Mouse (Mus musculus) heart, embryonic 13.5 days (tissue): ENCODE results near the gene Tifab. TPM values are rescaled to one million over a fixed set of nuclear protein-coding genes. Genes with fewer than 3 reads are reported as not detected.
A peak's percentile ranks its signal among the peaks of the same experiment; 100 is the strongest.

ENCODE experiments used
- ATAC-seq: fragments of 200-750 bp; cut with Nextera tagmentation; 2 replicates; pipeline ENCODE4 v1.8.0; 2017; ENCODE audit warnings: moderate TSS enrichment; ENCODE audit not compliant: insufficient number of reproducible peaks, low FRiP score, low TSS enrichment; ENCODE audit errors: extremely low read depth
- H3K27ac ChIP-seq: fragments of 300-500 bp; sonication (generic); replicated peaks from 2 replicates; pipeline ENCODE4 v1.5.1; 2015; ENCODE audit warnings: moderate library complexity, mild to moderate bottlenecking, inconsistent platforms
- H3K27me3 ChIP-seq: fragments of 300-500 bp; sonication (generic); replicated peaks from 2 replicates; pipeline ENCODE4 v1.6.1; 2015; ENCODE audit warnings: mild to moderate bottlenecking, inconsistent platforms
- H3K36me3 ChIP-seq: fragments of 300-500 bp; sonication (generic); 2 replicates; pipeline ENCODE4 v1.6.1; 2015; ENCODE audit warnings: mild to moderate bottlenecking, inconsistent platforms
- H3K4me1 ChIP-seq: fragments of 300-500 bp; sonication (generic); 2 replicates; pipeline ENCODE4 v1.6.1; 2015; ENCODE audit warnings: inconsistent platforms
- H3K4me2 ChIP-seq: fragments of 300-500 bp; sonication (generic); 2 replicates; pipeline ENCODE4 v1.6.1; 2015; ENCODE audit warnings: inconsistent platforms, mild to moderate bottlenecking, moderate library complexity
- H3K4me3 ChIP-seq: fragments of 300-500 bp; sonication (generic); 2 replicates; pipeline ENCODE4 v1.5.1; 2015; ENCODE audit warnings: moderate library complexity, mild to moderate bottlenecking, inconsistent platforms
- H3K9ac ChIP-seq: fragments of 300-500 bp; sonication (generic); 2 replicates; pipeline ENCODE4 v1.6.1; 2015; ENCODE audit warnings: inconsistent platforms, mild to moderate bottlenecking, moderate library complexity
- H3K9me3 ChIP-seq: fragments of 300-500 bp; sonication (generic); 2 replicates; pipeline ENCODE4 v1.6.1; 2016; ENCODE audit warnings: inconsistent platforms
- WGBS: fragments of 180-500 bp; shearing (Covaris S2); methylation state at CpG from one replicate; pipeline ENCODE4 v1.1.7; 2015; ENCODE audit warnings: mixed read lengths; 5-methylcytosine and 5-hydroxymethylcytosine counted together
- polyA plus RNA-seq: library from polyadenylated mRNA; unstranded; fragments of >200 nt; fragmentation: Nextera tagmentation; extraction: Ambion mirVana; gene quantifications from 2 replicates; pipeline ENCODE4 v1.2.1, GENCODE M21; 2015

The Tifab gene
- polyA plus RNA-seq, 1 experiment from 2014 or later = 1.1 TPM

- Histone ChIP-seq H3K27me3 (no peaks in the 10 kb centered on the region; the same call in 1 of the 2 replicates), H3K36me3 (no peaks in the 10 kb centered on the region), H3K4me3 (peak within 1 kb of the TSS; percentile 99), H3K27ac (peak within 1 kb of the TSS; percentile 87), H3K9ac (peak within 1 kb of the TSS; percentile 99), H3K4me2 (peak within 1 kb of the TSS; percentile 92), H3K4me1 (peaks cover 38% of the 10 kb centered on the region), H3K9me3 (no peaks in the 10 kb centered on the region)
- no peak for ATAC-seq
- WGBS = 72% methylated on average over 2 of the region's 2 CpGs
These were observed 42.5 kb downstream of the Tifab start, which contains the start of gene H2afy for GRCm38 (mm10) chr13:56136200-56136599. Gene H2afy, minus strand, starts transcription at chr13:56136361.

GRCm38 (mm10) chr13:56135231-56136052 is 43.2 kb downstream of the Tifab start:
- Histone ChIP-seq H3K9ac (peak overlapping the region; percentile 99), H3K4me2 (peak overlapping the region; percentile 92)
- peak; percentile 71 for ATAC-seq

GRCm38 (mm10) chr13:56134631-56135181 is 44.0 kb downstream of the Tifab start:
- no peaks in the 10 kb centered on the region; the same call in 1 of the 2 replicates for H3K27me3 ChIP-seq
- H3K9me3 ChIP-seq = no peaks in the 10 kb centered on the region
- no peak for ATAC-seq
- peak overlapping the region; percentile 92 for H3K4me2 ChIP-seq
- peak overlapping the region; percentile 99 for H3K9ac ChIP-seq
- under 1% methylated on average over 50 of the region's 50 CpGs for WGBS
- peak overlapping the region; percentile 99 for H3K4me3 ChIP-seq
- peak overlapping the region; percentile 87 for H3K27ac ChIP-seq
- peaks cover 10% of the 10 kb centered on the region; the same call in 1 of the 2 replicates for H3K36me3 ChIP-seq
- peaks cover 48% of the 10 kb centered on the region for H3K4me1 ChIP-seq

More at GRCm38 (mm10) chr13:56135231-56136052, 43.2 kb downstream of the Tifab start:
- Histone ChIP-seq H3K4me1 (peaks cover 45% of the 10 kb centered on the region), H3K9me3 (no peaks in the 10 kb centered on the region), H3K27ac (peak overlapping the region; percentile 87), H3K36me3 (0 out of 2 replicates have a peak, but pooled peaks cover 2% of the 10 kb centered on the region), H3K27me3 (no peaks in the 10 kb centered on the region; the same call in 1 of the 2 replicates), H3K4me3 (peak overlapping the region; percentile 99)
- 1% methylated on average over 78 of the region's 89 CpGs for WGBS

- Histone ChIP-seq H3K9ac (peak overlapping the region; percentile 99), H3K36me3 (peaks cover 13% of the 10 kb centered on the region; the same call in 1 of the 2 replicates), H3K4me3 (peak overlapping the region; percentile 99), H3K9me3 (no peaks in the 10 kb centered on the region), H3K27ac (no peak overlapping the region), H3K27me3 (no peaks in the 10 kb centered on the region; the same call in 1 of the 2 replicates), H3K4me1 (peaks cover 48% of the 10 kb centered on the region), H3K4me2 (peak overlapping the region; percentile 92)
- no peak for ATAC-seq
- 59% methylated on average over 5 of the region's 5 CpGs for WGBS
These were observed 44.7 kb downstream of the Tifab start for GRCm38 (mm10) chr13:56134031-56134430.

GRCm38 (mm10) chr13:56132941-56133340 is 45.7 kb downstream of the Tifab start:
- Histone ChIP-seq H3K36me3 (peaks cover 19% of the 10 kb centered on the region), H3K4me3 (0 out of 2 replicates have a peak overlapping the region, but pooled peaks have one; percentile 99), H3K4me1 (peaks cover 48% of the 10 kb centered on the region), H3K27me3 (no peaks in the 10 kb centered on the region), H3K4me2 (peak overlapping the region; percentile 92), H3K27ac (no peak overlapping the region), H3K9me3 (no peaks in the 10 kb centered on the region), H3K9ac (peak overlapping the region; percentile 99)
- ATAC-seq = no peak
- 69% methylated on average over 7 of the region's 7 CpGs for WGBS

GRCm38 (mm10) chr13:56132326-56132936 is 46.3 kb downstream of the Tifab start:
- 0 out of 2 replicates have a peak overlapping the region, but pooled peaks have one; percentile 99 for H3K4me3 ChIP-seq

GRCm38 (mm10) chr13:56130544-56130943 is 48.1 kb downstream of the Tifab start:
- Histone ChIP-seq H3K9me3 (no peaks in the 10 kb centered on the region), H3K27me3 (no peaks in the 10 kb centered on the region), H3K4me1 (peaks cover 41% of the 10 kb centered on the region), H3K4me3 (no peak overlapping the region), H3K27ac (no peak overlapping the region), H3K36me3 (peaks cover 43% of the 10 kb centered on the region), H3K4me2 (no peak overlapping the region), H3K9ac (no peak overlapping the region)
- WGBS = 64% methylated on average over 8 of the region's 8 CpGs
- ATAC-seq = no peak

More at GRCm38 (mm10) chr13:56132326-56132936, 46.3 kb downstream of the Tifab start:
- Histone ChIP-seq H3K27ac (no peak overlapping the region), H3K36me3 (peaks cover 24% of the 10 kb centered on the region), H3K9me3 (no peaks in the 10 kb centered on the region), H3K4me1 (peaks cover 48% of the 10 kb centered on the region), H3K9ac (peak overlapping the region; percentile 99), H3K4me2 (peak overlapping the region; percentile 92), H3K27me3 (no peaks in the 10 kb centered on the region)
- 65% methylated on average over 11 of the region's 11 CpGs for WGBS
- no peak for ATAC-seq

- Histone ChIP-seq H3K4me3 (no peak overlapping the region), H3K27me3 (no peaks in the 10 kb centered on the region), H3K4me2 (no peak overlapping the region), H3K4me1 (peaks cover 41% of the 10 kb centered on the region), H3K27ac (no peak overlapping the region), H3K36me3 (peaks cover 52% of the 10 kb centered on the region), H3K9ac (no peak overlapping the region), H3K9me3 (no peaks in the 10 kb centered on the region)
- WGBS = 86% methylated on average over 3 of the region's 3 CpGs
- no peak for ATAC-seq
These were observed 49.1 kb downstream of the Tifab start for GRCm38 (mm10) chr13:56129578-56129977.

GRCm38 (mm10) chr13:56129014-56129413 is 49.7 kb downstream of the Tifab start:
- ATAC-seq = no peak
- no peaks in the 10 kb centered on the region for H3K27me3 ChIP-seq
- no peak overlapping the region for H3K4me2 ChIP-seq
- H3K9me3 ChIP-seq = no peaks in the 10 kb centered on the region
- WGBS = 90% methylated on average over 4 of the region's 4 CpGs
- H3K4me3 ChIP-seq = no peak overlapping the region
- no peak overlapping the region for H3K27ac ChIP-seq
- H3K4me1 ChIP-seq = peaks cover 36% of the 10 kb centered on the region
- H3K36me3 ChIP-seq = peaks cover 58% of the 10 kb centered on the region
- H3K9ac ChIP-seq = no peak overlapping the region

GRCm38 (mm10) chr13:56125632-56126031 is 53.1 kb downstream of the Tifab start:
- 90% methylated on average over 10 of the region's 10 CpGs for WGBS
- Histone ChIP-seq H3K36me3 (peaks cover 91% of the 10 kb centered on the region), H3K27ac (no peak overlapping the region), H3K4me1 (peaks cover 4% of the 10 kb centered on the region), H3K9me3 (no peaks in the 10 kb centered on the region), H3K4me3 (no peak overlapping the region), H3K9ac (no peak overlapping the region), H3K27me3 (no peaks in the 10 kb centered on the region), H3K4me2 (no peak overlapping the region)
- no peak for ATAC-seq
